Mouse (Mus musculus) midbrain, embryonic 16.5 days (tissue): Measurements from ENCODE around the gene Lekr1. TPM values are rescaled to one million over a fixed set of nuclear protein-coding genes. Genes with fewer than 3 reads are reported as not detected.

Source experiments
- ATAC-seq: fragments of 200-750 bp; cut with Nextera tagmentation; 2 replicates; pipeline ENCODE4 v1.8.0; 2017; ENCODE audit warnings: moderate TSS enrichment
- H3K27ac ChIP-seq: fragments of 300-500 bp; sonication (generic); 2 replicates; pipeline ENCODE4 v1.5.1; 2014; ENCODE audit warnings: mild to moderate bottlenecking, low read length, mixed read lengths
- H3K27me3 ChIP-seq: fragments of 300-500 bp; sonication (generic); 2 replicates; pipeline ENCODE4 v1.6.1; 2014; ENCODE audit warnings: low read depth, low read length, mixed read lengths; ENCODE audit not compliant: control insufficient read depth, insufficient read depth
- H3K36me3 ChIP-seq: fragments of 300-500 bp; sonication (generic); 2 replicates; pipeline ENCODE4 v1.6.1; 2014; ENCODE audit warnings: mild to moderate bottlenecking, low read length, moderate library complexity, mixed read lengths; ENCODE audit not compliant: control insufficient read depth, insufficient read depth
- H3K4me1 ChIP-seq: fragments of 300-500 bp; sonication (generic); 2 replicates; pipeline ENCODE4 v1.6.1; 2014; ENCODE audit warnings: mild to moderate bottlenecking, low read length, mixed read lengths; ENCODE audit not compliant: control insufficient read depth, insufficient read depth
- H3K4me2 ChIP-seq: fragments of 300-500 bp; sonication (generic); 2 replicates; pipeline ENCODE4 v1.6.1; 2014; ENCODE audit warnings: mild to moderate bottlenecking, low read length, mixed read lengths
- H3K4me3 ChIP-seq: fragments of 300-500 bp; sonication (generic); 2 replicates; pipeline ENCODE4 v1.5.1; 2014; ENCODE audit warnings: low read depth, mild to moderate bottlenecking, low read length, moderate library complexity, mixed read lengths
- H3K9ac ChIP-seq: fragments of 300-500 bp; sonication (generic); 2 replicates; pipeline ENCODE4 v1.6.1; 2014; ENCODE audit warnings: low read depth, low read length, mixed read lengths
- H3K9me3 ChIP-seq: fragments of 300-500 bp; sonication (generic); replicated peaks from 2 replicates; pipeline ENCODE4 v1.6.1; 2014; ENCODE audit warnings: mild to moderate bottlenecking, low read length, mixed read lengths; ENCODE audit not compliant: control insufficient read depth, poor library complexity, severe bottlenecking
- whole genome bisulfite sequencing: fragments of 180-500 bp; shearing (Covaris S2); extraction: QIAGEN DNeasy Blood & Tissue Kit; methylation state at CpG from one replicate; pipeline ENCODE4 v1.1.7; 2014; 5-methylcytosine and 5-hydroxymethylcytosine counted together
- polyA plus RNA-seq: library from polyadenylated mRNA; unstranded; fragments of >200 nt; fragmentation: Nextera tagmentation; extraction: Ambion mirVana; gene quantifications from 2 replicates; pipeline ENCODE4 v1.2.1, GENCODE M21; 2015

Lekr1 gene
- polyA plus RNA-seq, 1 experiment from 2014 or later = 6.2 TPM

DNA sequence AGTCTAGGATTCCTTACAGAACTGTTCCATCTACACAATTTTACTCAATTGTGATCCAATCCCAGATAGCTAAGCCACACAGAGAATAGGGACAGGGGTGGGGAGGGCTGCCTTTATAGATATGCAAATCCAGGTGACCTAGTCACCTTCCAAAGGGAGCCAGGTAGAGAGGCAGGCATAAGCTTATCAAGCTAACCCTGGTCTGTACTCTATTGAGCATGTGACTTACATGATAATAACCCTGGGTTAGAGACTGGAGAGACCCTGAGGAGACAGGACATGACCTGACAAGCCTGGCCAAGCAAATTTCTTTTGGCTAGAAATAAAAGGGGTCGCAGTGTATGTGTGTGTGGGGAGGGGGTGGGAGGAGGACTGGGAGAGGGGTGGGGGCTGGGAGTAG, 17.1 kb upstream of the Lekr1 start:
- H3K4me2 ChIP-seq = no peak overlapping the region
- WGBS = 20% methylated on average over 1 of the region's 1 CpGs
- no peaks in the 10 kb centered on the region for H3K9me3 ChIP-seq
- no peak overlapping the region for H3K9ac ChIP-seq
- H3K4me3 ChIP-seq = no peak overlapping the region
- ATAC-seq = no peak
- H3K27me3 ChIP-seq = peaks cover 2% of the 10 kb centered on the region; the same call in 1 of the 2 replicates
- H3K36me3 ChIP-seq = no peaks in the 10 kb centered on the region
- no peak overlapping the region for H3K27ac ChIP-seq
- H3K4me1 ChIP-seq = no peaks in the 10 kb centered on the region

- Histone ChIP-seq H3K9me3 (no peaks in the 10 kb centered on the region), H3K4me1 (no peaks in the 10 kb centered on the region), H3K9ac (no peak overlapping the region), H3K4me2 (no peak overlapping the region), H3K27me3 (peaks cover 10% of the 10 kb centered on the region), H3K27ac (no peak overlapping the region), H3K36me3 (no peaks in the 10 kb centered on the region), H3K4me3 (no peak overlapping the region)
- no peak for ATAC-seq
- 67% methylated on average over 7 of the region's 7 CpGs for WGBS
Observed at GRCm38 (mm10) chr3:65650156-65650815, 15.7 kb upstream of the Lekr1 start.

GRCm38 (mm10) chr3:65654541-65655206, 11.4 kb upstream of the Lekr1 start:
- Histone ChIP-seq H3K4me2 (no peak overlapping the region), H3K9ac (no peak overlapping the region), H3K4me1 (peaks cover 21% of the 10 kb centered on the region), H3K36me3 (no peaks in the 10 kb centered on the region), H3K4me3 (no peak overlapping the region), H3K27ac (no peak overlapping the region), H3K27me3 (peaks cover 8% of the 10 kb centered on the region; the same call in 1 of the 2 replicates), H3K9me3 (no peaks in the 10 kb centered on the region)
- 86% methylated on average over 10 of the region's 10 CpGs for WGBS
- no peak for ATAC-seq

DNA sequence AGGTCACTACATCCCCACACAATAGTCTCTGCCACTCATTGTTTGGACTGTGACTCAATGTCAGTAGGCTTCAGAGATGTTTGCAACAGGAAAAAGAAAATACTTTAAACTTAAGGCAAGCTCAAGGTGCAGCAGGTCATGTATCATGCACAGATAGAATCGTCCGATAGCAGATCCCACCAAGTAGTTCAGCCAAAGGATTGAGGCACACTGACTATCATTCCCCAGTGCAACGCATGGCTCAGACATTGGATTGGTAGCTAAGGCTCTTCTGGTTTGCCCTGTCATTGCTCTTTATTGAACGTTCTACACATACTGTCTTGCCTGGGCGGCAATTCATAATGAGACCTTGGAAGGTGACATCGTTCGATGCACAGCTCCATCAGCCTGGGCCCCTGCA, 9.6 kb upstream of the Lekr1 start:
- ATAC-seq = no peak
- WGBS = 40% methylated on average over 7 of the region's 7 CpGs
- no peak overlapping the region for H3K4me2 ChIP-seq

DNA sequence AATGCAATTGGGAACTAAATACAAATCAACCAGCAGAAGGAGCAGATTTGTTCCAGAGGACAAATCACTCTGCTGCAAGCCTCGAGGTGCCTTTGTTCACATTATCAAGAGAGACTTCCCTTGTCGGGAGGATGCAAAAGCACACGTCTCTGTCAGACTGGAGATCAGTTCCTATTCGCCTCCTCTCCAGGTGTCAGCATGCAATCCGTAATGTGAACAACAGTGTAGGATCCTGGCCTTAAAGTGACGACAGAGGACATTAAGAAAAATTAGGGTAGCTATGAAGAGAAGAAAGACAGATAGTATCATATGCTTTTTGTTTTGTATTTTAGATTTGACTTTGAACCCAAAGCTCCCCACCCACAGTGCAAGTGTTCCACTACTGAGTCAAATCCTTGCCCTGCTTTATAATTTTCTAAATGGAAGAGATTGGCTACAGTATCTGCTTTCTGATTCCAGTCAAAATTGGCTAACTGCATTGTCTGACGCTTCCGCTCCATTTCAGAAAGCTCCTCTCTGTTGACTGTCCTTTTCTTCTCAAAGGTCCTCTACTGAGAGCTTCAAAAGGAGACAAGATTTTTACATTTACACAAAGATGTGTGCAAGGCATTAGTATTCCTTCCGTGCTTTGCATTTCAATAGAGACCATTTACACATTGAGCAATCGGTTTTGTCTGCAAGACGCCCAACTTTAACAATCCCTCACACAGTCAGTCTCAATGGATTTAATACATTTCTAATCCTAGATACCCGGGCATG, 8.9 kb upstream of the Lekr1 start:
- Histone ChIP-seq H3K27me3 (peaks cover 16% of the 10 kb centered on the region), H3K9me3 (no peaks in the 10 kb centered on the region), H3K9ac (peak overlapping the region; percentile 22; the same call in 1 of the 2 replicates), H3K4me3 (no peak overlapping the region), H3K36me3 (no peaks in the 10 kb centered on the region), H3K27ac (no peak overlapping the region), H3K4me1 (peaks cover 21% of the 10 kb centered on the region), H3K4me2 (peak overlapping the region; percentile 29; the same call in 1 of the 2 replicates)
- WGBS = 11% methylated on average over 12 of the region's 12 CpGs
- no peak for ATAC-seq

More for the DNA sequence above, 9.6 kb upstream of the Lekr1 start:
- H3K4me1 ChIP-seq = peaks cover 21% of the 10 kb centered on the region
- H3K27me3 ChIP-seq = peaks cover 16% of the 10 kb centered on the region
- no peak overlapping the region for H3K27ac ChIP-seq
- no peaks in the 10 kb centered on the region for H3K9me3 ChIP-seq
- H3K4me3 ChIP-seq = no peak overlapping the region
- 0 out of 2 replicates have a peak overlapping the region, but pooled peaks have one; percentile 22 for H3K9ac ChIP-seq
- no peaks in the 10 kb centered on the region for H3K36me3 ChIP-seq

GRCm38 (mm10) chr3:65658081-65658612, 7.9 kb upstream of the Lekr1 start:
- Histone ChIP-seq H3K9ac (peak overlapping the region; percentile 82), H3K4me3 (peak overlapping the region; percentile 70), H3K27me3 (peaks cover 16% of the 10 kb centered on the region), H3K9me3 (no peaks in the 10 kb centered on the region), H3K36me3 (no peaks in the 10 kb centered on the region), H3K4me2 (peak overlapping the region; percentile 99), H3K27ac (no peak overlapping the region), H3K4me1 (peaks cover 21% of the 10 kb centered on the region)
- WGBS = 4% methylated on average over 18 of the region's 18 CpGs
- ATAC-seq = peak; percentile 37

GRCm38 (mm10) chr3:65658721-65659619, 7.1 kb upstream of the Lekr1 start:
- WGBS = under 1% methylated on average over 72 of the region's 72 CpGs
- H3K4me3 ChIP-seq = peak overlapping the region; percentile 70
- peaks cover 15% of the 10 kb centered on the region for H3K27me3 ChIP-seq
- H3K36me3 ChIP-seq = no peaks in the 10 kb centered on the region
- peaks cover 21% of the 10 kb centered on the region for H3K4me1 ChIP-seq
- peak overlapping the region; percentile 61 for H3K27ac ChIP-seq
- peak overlapping the region; percentile 82 for H3K9ac ChIP-seq
- peak overlapping the region; percentile 99 for H3K4me2 ChIP-seq
- no peaks in the 10 kb centered on the region for H3K9me3 ChIP-seq
- ATAC-seq = peak; percentile 86

- H3K36me3 ChIP-seq = no peaks in the 10 kb centered on the region
- H3K4me1 ChIP-seq = peaks cover 21% of the 10 kb centered on the region
- H3K4me3 ChIP-seq = peak overlapping the region; percentile 70
- H3K9me3 ChIP-seq = no peaks in the 10 kb centered on the region
- WGBS = 3% methylated on average over 9 of the region's 9 CpGs
- peak overlapping the region; percentile 82 for H3K9ac ChIP-seq
- H3K27ac ChIP-seq = peak overlapping the region; percentile 61; the same call in 1 of the 2 replicates
- ATAC-seq = no peak; the same call in 1 of the 2 replicates
- peak overlapping the region; percentile 99 for H3K4me2 ChIP-seq
- peaks cover 13% of the 10 kb centered on the region for H3K27me3 ChIP-seq
Observed at GRCm38 (mm10) chr3:65659620-65659932, 6.5 kb upstream of the Lekr1 start.
